Mouse (Mus musculus) thymus, adult 2 months (tissue): ENCODE results near the gene Chd9. TPM values are rescaled to one million over a fixed set of nuclear protein-coding genes. Genes with fewer than 3 reads are reported as not detected.

Experiments used
- DNase-seq: peaks from one replicate; pipeline ENCODE4 v3.0.0; 2021
- H3K27ac ChIP-seq: fragments of 200-500 bp; 2 replicates; pipeline ENCODE4 v1.5.1; 2012; ENCODE audit warnings: low read length, control low read depth; ENCODE audit not compliant: control insufficient read depth, insufficient read depth
- H3K27me3 ChIP-seq: fragments of 200-500 bp; 2 replicates; pipeline ENCODE4 v1.6.1; 2012; ENCODE audit warnings: mild to moderate bottlenecking, low read length, moderate library complexity, mixed read lengths; ENCODE audit not compliant: control insufficient read depth, insufficient read depth
- H3K36me3 ChIP-seq: fragments of 200-500 bp; 2 replicates; pipeline ENCODE4 v1.6.1; 2012; ENCODE audit warnings: mild to moderate bottlenecking, low read length, moderate library complexity; ENCODE audit not compliant: control insufficient read depth, insufficient read depth
- H3K4me1 ChIP-seq: fragments of 200-500 bp; replicated peaks from 2 replicates; pipeline ENCODE4 v1.6.1; 2012; ENCODE audit warnings: low read length; ENCODE audit not compliant: control insufficient read depth, insufficient read depth
- H3K4me3 ChIP-seq: fragments of 200-500 bp; 2 replicates; pipeline ENCODE4 v1.5.1; 2012; ENCODE audit warnings: mild to moderate bottlenecking, low read length, control low read depth, moderate library complexity; ENCODE audit not compliant: control insufficient read depth, insufficient read depth
- CTCF ChIP-seq: fragments of 200-500 bp; IDR thresholded peaks from 2 replicates; pipeline ENCODE4 v1.5.1; 2012; ENCODE audit warnings: mild to moderate bottlenecking, control low read depth, low read length, moderate library complexity, borderline replicate concordance; ENCODE audit not compliant: control insufficient read depth, poor library complexity, insufficient read depth; ENCODE audit errors: extremely low read depth
- POLR2A ChIP-seq: fragments of 200-500 bp; IDR thresholded peaks from 2 replicates; pipeline ENCODE4 v1.6.1; 2012; ENCODE audit warnings: mild to moderate bottlenecking, low read length, control low read depth, moderate library complexity; ENCODE audit not compliant: control insufficient read depth, poor library complexity, insufficient read depth; ENCODE audit errors: extremely low read depth
- WGBS: fragments of 180-500 bp; shearing (Covaris S2); methylation state at CpG from one replicate; pipeline ENCODE4 v1.1.7; 2018; 5-methylcytosine and 5-hydroxymethylcytosine counted together
- polyA plus RNA-seq: library from polyadenylated mRNA; depleted of rRNA; stranded (reverse); fragments of >200 nt; gene quantifications from 2 replicates; pipeline ENCODE4 v1.2.3, GENCODE M21; 2012

Gene Chd9
- polyA plus RNA-seq, 1 experiment: 127 TPM

DNA sequence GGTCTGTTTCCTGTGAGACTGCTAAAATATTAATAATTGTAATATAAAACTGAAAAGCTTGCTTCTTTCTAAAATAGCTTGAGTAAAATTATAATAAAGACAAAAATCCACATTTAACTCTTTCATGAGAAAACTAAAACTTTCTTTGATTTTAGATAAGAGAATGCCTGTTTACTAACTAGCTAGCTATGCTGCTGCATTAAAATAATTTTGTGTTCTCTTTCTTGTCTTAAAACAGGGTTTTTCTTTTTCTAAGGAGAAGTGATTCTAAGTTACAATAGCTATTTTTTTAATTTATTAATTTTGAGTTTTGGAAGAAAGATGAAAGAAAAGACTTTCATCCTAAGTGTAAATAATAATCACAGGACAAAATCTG, 127.6 kb downstream of the Chd9 start:
- Histone ChIP-seq H3K4me1 (peaks cover 9% of the 10 kb centered on the region), H3K4me3 (no peak overlapping the region), H3K27me3 (no peaks in the 10 kb centered on the region), H3K36me3 (no peaks in the 10 kb centered on the region), H3K27ac (no peak overlapping the region)
- no peak for TF ChIP-seq CTCF
- no peak for TF ChIP-seq POLR2A
- DNase-seq: no peak

DNA sequence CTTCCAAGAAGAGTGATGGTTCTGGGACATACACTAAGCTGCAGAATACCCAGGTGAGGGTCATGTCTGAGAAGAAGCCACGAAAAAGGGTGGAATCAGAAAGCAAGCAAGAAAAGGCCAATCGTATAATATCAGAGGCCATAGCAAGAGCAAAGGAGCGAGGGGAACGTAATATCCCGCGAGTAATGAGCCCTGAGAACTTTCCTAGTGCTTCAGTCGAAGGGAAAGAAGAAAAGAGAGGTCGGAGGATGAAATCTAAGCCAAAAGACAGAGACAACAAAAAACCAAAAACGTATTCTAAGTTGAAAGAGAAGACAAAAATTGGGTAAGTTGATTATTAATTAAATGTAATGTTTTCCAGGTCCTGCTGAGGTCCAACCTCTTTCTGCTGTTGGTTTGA, 128.2 kb downstream of the Chd9 start:
- no peak for DNase-seq
- no peaks in the 10 kb centered on the region for H3K27me3 ChIP-seq
- 9% methylated on average over 9 of the region's 9 CpGs for WGBS
- no peak overlapping the region; the same call in 1 of the 2 replicates for H3K4me3 ChIP-seq
- H3K27ac ChIP-seq: no peak overlapping the region
- TF ChIP-seq CTCF (no peak), POLR2A (no peak)
- H3K4me1 ChIP-seq: peaks cover 11% of the 10 kb centered on the region
- H3K36me3 ChIP-seq: no peaks in the 10 kb centered on the region

DNA sequence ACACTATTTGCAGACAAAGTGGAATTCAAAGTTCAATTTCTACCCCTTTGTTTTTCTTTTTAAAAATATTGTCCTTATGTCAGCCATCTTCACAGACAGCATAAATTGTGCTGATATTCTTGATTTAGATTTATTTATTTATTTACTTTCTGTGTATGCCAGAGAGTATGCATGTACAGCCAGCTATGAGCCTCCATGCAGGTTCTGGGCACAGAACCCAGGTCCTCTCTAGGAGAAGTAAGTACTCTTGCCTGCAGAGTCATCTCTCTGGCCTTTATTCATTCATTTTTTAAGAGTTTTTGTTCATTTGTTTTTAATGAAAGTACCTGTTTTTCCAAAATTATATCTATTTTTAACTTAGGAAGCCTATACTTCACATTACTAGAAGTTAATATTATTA, 129.6 kb downstream of the Chd9 start:
- H3K4me3 ChIP-seq: no peak overlapping the region
- TF ChIP-seq POLR2A (no peak), CTCF (no peak)
- no peaks in the 10 kb centered on the region for H3K36me3 ChIP-seq
- no peak for DNase-seq
- H3K27ac ChIP-seq: no peak overlapping the region
- peaks cover 11% of the 10 kb centered on the region for H3K4me1 ChIP-seq
- H3K27me3 ChIP-seq: no peaks in the 10 kb centered on the region

DNA sequence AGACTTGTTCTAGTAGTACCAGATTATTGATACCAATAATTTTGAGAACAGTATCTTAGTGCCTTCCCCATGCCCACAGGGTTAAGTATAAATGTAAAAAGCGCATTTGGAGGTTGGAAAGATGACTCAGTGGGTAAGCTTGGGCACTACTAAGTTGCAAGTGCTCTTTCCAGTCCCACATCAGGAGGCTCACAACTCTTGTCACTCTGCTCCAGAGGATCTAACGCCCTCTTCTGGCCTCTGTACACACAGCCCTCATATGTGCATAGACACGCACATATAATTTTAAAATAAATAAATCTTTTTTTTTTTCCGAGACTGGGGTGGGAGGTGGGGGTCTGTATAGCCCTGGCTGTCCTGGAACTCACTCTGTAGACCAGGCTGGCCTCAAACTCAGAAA, 131.6 kb downstream of the Chd9 start:
- WGBS: 96% methylated on average over 4 of the region's 4 CpGs
- TF ChIP-seq CTCF (no peak), POLR2A (no peak)

DNA sequence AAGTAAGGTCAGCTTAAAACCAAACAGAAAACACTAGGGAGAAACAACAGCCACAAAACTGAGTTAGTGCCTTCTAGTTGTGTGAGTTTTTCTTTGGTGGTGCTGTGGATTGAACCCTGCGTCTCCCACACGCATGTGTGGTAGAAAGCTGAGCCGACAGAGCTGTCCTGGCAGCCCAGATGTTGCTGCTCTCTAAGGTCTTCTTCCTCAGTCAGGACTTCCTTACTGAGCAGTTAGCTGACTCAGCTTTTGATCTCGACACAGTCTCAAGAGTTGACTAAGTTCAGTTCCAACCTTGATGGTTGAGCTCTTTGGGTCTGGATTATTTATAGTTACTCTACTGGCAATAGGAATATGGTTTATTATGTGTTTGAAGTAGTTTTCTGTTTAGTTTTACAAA, 133.5 kb downstream of the Chd9 start:
- H3K36me3 ChIP-seq: no peaks in the 10 kb centered on the region
- DNase-seq: peak; percentile 43
- H3K27me3 ChIP-seq: no peaks in the 10 kb centered on the region
- H3K27ac ChIP-seq: no peak overlapping the region
- no peak overlapping the region for H3K4me3 ChIP-seq
- H3K4me1 ChIP-seq: peaks cover 7% of the 10 kb centered on the region
- no peak for TF ChIP-seq CTCF
- TF ChIP-seq POLR2A: no peak
- 3% methylated on average over 4 of the region's 4 CpGs for WGBS

More for the DNA sequence above, 131.6 kb downstream of the Chd9 start:
- H3K27ac ChIP-seq: no peak overlapping the region
- H3K27me3 ChIP-seq: no peaks in the 10 kb centered on the region
- H3K4me3 ChIP-seq: no peak overlapping the region
- no peak for DNase-seq
- peaks cover 11% of the 10 kb centered on the region for H3K4me1 ChIP-seq
- no peaks in the 10 kb centered on the region for H3K36me3 ChIP-seq

DNA sequence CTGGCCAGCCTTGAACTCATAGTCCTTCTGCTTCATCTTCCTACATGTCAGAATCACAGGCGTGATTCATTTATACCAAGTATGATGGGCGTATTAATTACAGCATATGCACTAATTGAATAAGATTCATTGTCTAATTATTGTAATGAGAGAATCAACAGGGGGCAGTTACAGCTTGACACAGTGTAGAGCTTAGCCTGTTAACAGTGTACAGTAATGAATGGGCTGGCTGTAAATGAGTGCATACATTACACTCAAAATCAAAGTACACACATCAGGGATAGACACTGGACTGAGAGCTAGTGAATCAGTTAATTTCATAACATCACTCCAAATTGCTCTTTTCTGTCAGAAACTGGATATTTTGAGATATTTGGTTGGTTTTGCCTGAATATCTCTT, 135.9 kb downstream of the Chd9 start:
- Histone ChIP-seq H3K27ac (no peak overlapping the region), H3K4me1 (peaks cover 7% of the 10 kb centered on the region), H3K4me3 (no peak overlapping the region), H3K27me3 (no peaks in the 10 kb centered on the region), H3K36me3 (no peaks in the 10 kb centered on the region; the same call in 1 of the 2 replicates)
- no peak for DNase-seq
- WGBS: over 99% methylated on average over 2 of the region's 2 CpGs
- no peak for TF ChIP-seq POLR2A
- no peak for TF ChIP-seq CTCF

DNA sequence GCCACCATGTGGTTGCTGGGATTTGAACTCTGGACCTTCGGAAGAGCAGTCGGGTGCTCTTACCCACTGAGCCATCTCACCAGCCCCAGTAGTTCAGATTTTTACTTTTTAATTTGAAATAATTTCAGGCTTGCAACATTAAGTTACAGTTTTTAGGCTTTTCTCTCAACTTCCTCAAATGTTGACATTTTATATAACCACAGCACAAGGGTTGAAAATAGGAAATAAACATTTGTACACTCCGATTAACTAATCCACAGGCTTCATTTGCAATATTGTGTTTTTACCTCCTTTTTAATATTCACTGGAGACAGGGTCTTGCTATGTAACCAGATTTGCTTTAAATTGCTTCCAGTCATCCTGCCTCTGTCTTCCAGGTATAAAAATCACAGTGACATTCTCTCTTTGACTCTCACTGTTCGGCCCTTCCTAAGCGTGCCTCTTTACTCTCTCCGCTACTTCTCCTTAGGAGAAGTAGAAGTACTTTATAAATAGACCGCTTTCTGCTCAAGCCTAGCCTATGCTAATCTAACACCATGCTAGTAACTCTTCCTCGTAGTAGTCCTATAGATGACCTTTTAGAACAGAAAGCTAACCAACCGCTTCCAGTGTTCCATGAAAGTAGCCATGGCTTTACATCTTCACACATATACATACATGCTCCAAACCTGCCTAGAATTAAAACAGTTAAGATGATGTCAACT, 137.5 kb downstream of the Chd9 start:
- peaks cover 3% of the 10 kb centered on the region; the same call in 1 of the 2 replicates for H3K4me1 ChIP-seq
- WGBS: 59% methylated on average over 9 of the region's 9 CpGs
- H3K27ac ChIP-seq: no peak overlapping the region
- H3K27me3 ChIP-seq: no peaks in the 10 kb centered on the region
- no peak for TF ChIP-seq POLR2A
- TF ChIP-seq CTCF: no peak
- no peak for DNase-seq
- no peak overlapping the region for H3K4me3 ChIP-seq
- no peaks in the 10 kb centered on the region; the same call in 1 of the 2 replicates for H3K36me3 ChIP-seq

DNA sequence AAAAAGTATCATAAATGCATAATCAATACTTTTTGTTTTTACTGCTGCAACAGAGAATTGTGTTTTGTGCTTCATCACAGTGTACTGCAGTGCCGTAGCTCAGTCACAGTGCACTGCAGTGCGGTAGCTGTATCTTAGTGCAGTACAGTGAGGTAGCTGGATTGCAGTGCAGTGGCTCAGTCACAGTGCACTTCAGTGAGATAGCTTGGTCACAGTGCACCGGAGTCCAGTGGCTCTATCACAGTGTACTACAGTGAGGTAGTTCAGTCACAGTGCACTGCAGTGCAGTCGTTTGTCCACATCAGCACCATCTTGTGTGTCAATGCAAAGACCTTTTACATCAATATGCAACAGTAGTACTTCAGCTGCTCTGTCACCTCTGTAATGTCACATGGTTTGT, 140.2 kb downstream of the Chd9 start:
- H3K27ac ChIP-seq: no peak overlapping the region
- no peak overlapping the region for H3K4me3 ChIP-seq
- H3K4me1 ChIP-seq: no peaks in the 10 kb centered on the region
- 93% methylated on average over 4 of the region's 4 CpGs for WGBS
- no peaks in the 10 kb centered on the region; the same call in 1 of the 2 replicates for H3K36me3 ChIP-seq
- TF ChIP-seq POLR2A: no peak
- no peak for TF ChIP-seq CTCF
- no peak for DNase-seq
- H3K27me3 ChIP-seq: no peaks in the 10 kb centered on the region
